Mouse (Mus musculus) heart, postnatal 10 days (tissue): ENCODE results near the gene Pnck. TPM values are rescaled to one million over a fixed set of nuclear protein-coding genes. Genes with fewer than 3 reads are reported as not detected.
A peak's percentile ranks its signal among the peaks of the same experiment; 100 is the strongest.

Experiments
- DNase-seq, 2 experiments: peaks; one replicate each; pipeline ENCODE4 v3.0.0; 2021
- intact Hi-C: fragments of 180-260 bp; cut with DNase I; formaldehyde crosslinking; loops from one replicate; pipeline ENCODE4 v1.15.1; 2025
- total RNA-seq, 2 experiments: library from RNA; stranded (reverse); gene quantifications; 2 replicates each; pipeline ENCODE4 v1.2.3; 2021

Pnck gene
- 1 to 10 TPM; 8.0 to 8.4 TPM for total RNA-seq

GRCm38 (mm10) chrX:73659575-73660283 is at the start of gene Pnck:
TSS of gene Pnck (minus strand) at chrX:73660117.
- no peak for DNase-seq
- intact Hi-C loops, result loop anchor here (5.0 kb wide), 1 partner anchor 607 kb away; no protein-coding TSS in a partner anchor

GRCm38 (mm10) chrX:73700472-73700871 is 40.6 kb upstream of the Pnck start:
- intact Hi-C loops, result no loop called here
- DNase-seq, result no peak

GRCm38 (mm10) chrX:73690917-73691629 is 31.2 kb upstream of the Pnck start:
- DNase-seq, result peak; percentile 65 to 69
- intact Hi-C loops, result loop anchor here (1.0 kb wide), 1 partner anchor 18 kb away; the partner anchor contains the start of gene Slc6a8

GRCm38 (mm10) chrX:73685629-73686028 is 25.7 kb upstream of the Pnck start:
- peak; percentile 63 to 74 for DNase-seq
- intact Hi-C loops, result no loop called here

GRCm38 (mm10) chrX:73684978-73685377 is 25.1 kb upstream of the Pnck start:
- intact Hi-C loops, result no loop called here
- DNase-seq, result no peak

- DNase-seq, result no peak
- intact Hi-C loops, result no loop called here
Observed at GRCm38 (mm10) chrX:73684156-73684555, 24.2 kb upstream of the Pnck start.

- intact Hi-C loops, result no loop called here
- DNase-seq, result no peak
Observed at GRCm38 (mm10) chrX:73676668-73677067, 16.8 kb upstream of the Pnck start.

- no peak for DNase-seq
- intact Hi-C loops, result no loop called here
Observed at GRCm38 (mm10) chrX:73675231-73675630, 15.3 kb upstream of the Pnck start.

- intact Hi-C loops, result loop anchor here (1.0 to 5.0 kb wide), 4 partner anchors 17 to 622 kb away; partner anchors contain the start of gene L1cam
- peak; percentile 40 to 42 for DNase-seq
Observed at GRCm38 (mm10) chrX:73673968-73674661, 14.2 kb upstream of the Pnck start.

GRCm38 (mm10) chrX:73673619-73673967 is 13.7 kb upstream of the Pnck start:
- no peak for DNase-seq
- intact Hi-C loops, result loop anchor here (1.0 to 5.0 kb wide), 4 partner anchors 18 to 621 kb away; partner anchors contain the start of gene L1cam

GRCm38 (mm10) chrX:73672879-73673618 is 13.1 kb upstream of the Pnck start, which contains the start of gene Slc6a8:
TSS of gene Slc6a8 (plus strand) at chrX:73673150.
- peak; percentile 77 to 81 for DNase-seq
- intact Hi-C loops, result loop anchor here (1.0 to 5.0 kb wide), 4 partner anchors 18 to 621 kb away; partner anchors contain the start of gene L1cam

GRCm38 (mm10) chrX:73672031-73672431 is 12.1 kb upstream of the Pnck start:
- peak; percentile 54 to 57 for DNase-seq
- intact Hi-C loops, result loop anchor here (5.0 kb wide), 3 partner anchors 225 to 620 kb away; partner anchors contain the start of gene L1cam

GRCm38 (mm10) chrX:73663143-73663542 is 3.2 kb upstream of the Pnck start:
- DNase-seq, result no peak
- intact Hi-C loops, result no loop called here

- no peak for DNase-seq
- intact Hi-C loops, result no loop called here
Observed at GRCm38 (mm10) chrX:73660284-73660665, 358 bp upstream of the Pnck start.

- intact Hi-C loops, result loop anchor here (5.0 kb wide), 1 partner anchor 607 kb away; no protein-coding TSS in a partner anchor
- no peak for DNase-seq
Observed at GRCm38 (mm10) chrX:73658936-73659574, 862 bp downstream of the Pnck start.

GRCm38 (mm10) chrX:73658391-73658790 is 1.5 kb downstream of the Pnck start:
- DNase-seq, result no peak
- intact Hi-C loops, result loop anchor here (5.0 kb wide), 1 partner anchor 606 kb away; no protein-coding TSS in a partner anchor

GRCm38 (mm10) chrX:73655529-73655928 is 4.4 kb downstream of the Pnck start:
- DNase-seq, result peak in 1 of 2 experiments; percentile 31
- intact Hi-C loops, result loop anchor here (2.0 to 5.0 kb wide), 2 partner anchors 603 to 647 kb away; no protein-coding TSS in a partner anchor

GRCm38 (mm10) chrX:73654177-73654576 is 5.7 kb downstream of the Pnck start:
- intact Hi-C loops, result loop anchor here (1.0 to 2.0 kb wide), 3 partner anchors 61 to 645 kb away; no protein-coding TSS in a partner anchor
- peak; percentile 56 to 82 for DNase-seq

GRCm38 (mm10) chrX:73653392-73653791 is 6.5 kb downstream of the Pnck start:
- intact Hi-C loops, result no loop called here
- DNase-seq, result no peak
